Mouse (Mus musculus): ENCODE results near the gene Zfp704.

DNA sequence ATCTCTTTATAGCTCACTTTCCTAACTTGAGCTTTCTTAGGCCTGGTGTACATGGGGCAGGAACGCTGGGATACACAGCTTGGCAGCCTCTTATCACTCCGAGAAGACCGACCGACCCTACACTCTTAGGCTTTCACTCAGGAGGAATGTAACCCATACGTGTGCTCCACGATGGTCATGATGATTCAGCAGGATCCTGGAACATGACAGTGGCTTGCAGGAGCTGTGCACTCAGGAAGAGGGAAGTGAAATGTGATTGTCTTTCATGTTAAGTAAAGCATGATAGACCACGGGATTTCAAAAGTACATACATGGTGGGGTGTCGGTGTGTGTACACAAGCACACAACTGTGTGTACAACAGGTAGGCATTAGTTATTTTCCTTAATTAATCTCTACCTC is 94.4 kb downstream of the Zfp704 start:
- TF ChIP-seq CTCF (IDR thresholded peaks at IDR 0.05; ENCODE audit: extremely low read depth, insufficient read depth, insufficient read length, insufficient replicate concordance) (no peak), POLR2A (IDR thresholded peaks at IDR 0.05; ENCODE audit: low read depth, low read length) (no peak)

Data from spleen, adult 2 months (tissue).